Mouse (Mus musculus) limb, embryonic 10.5 days (tissue): ENCODE results near the gene Fkbp8. TPM values are rescaled to one million over a fixed set of nuclear protein-coding genes. Genes with fewer than 3 reads are reported as not detected.

Source experiments
- DNase-seq: peaks from one replicate; pipeline ENCODE4 v3.0.0-alpha.2; 2017; ENCODE audit warnings: low spot score
- H3K27ac ChIP-seq: fragments of 300-500 bp; sonication (generic); 2 replicates; pipeline ENCODE4 v1.5.1; 2016; ENCODE audit warnings: mild to moderate bottlenecking
- H3K27me3 ChIP-seq: fragments of 300-500 bp; sonication (generic); 2 replicates; pipeline ENCODE4 v1.6.1; 2016; ENCODE audit warnings: low read depth, mild to moderate bottlenecking; ENCODE audit not compliant: poor library complexity, severe bottlenecking
- H3K36me3 ChIP-seq: fragments of 300-500 bp; sonication (generic); 2 replicates; pipeline ENCODE4 v1.6.1; 2016; ENCODE audit warnings: mild to moderate bottlenecking, moderate library complexity
- H3K4me1 ChIP-seq: fragments of 300-500 bp; sonication (generic); 2 replicates; pipeline ENCODE4 v1.6.1; 2016
- H3K4me3 ChIP-seq: fragments of 300-500 bp; sonication (generic); 2 replicates; pipeline ENCODE4 v1.5.1; 2016; ENCODE audit warnings: mild to moderate bottlenecking, moderate library complexity
- H3K9me3 ChIP-seq: fragments of 300-500 bp; sonication (generic); replicated peaks from 2 replicates; pipeline ENCODE4 v1.6.1; 2016; ENCODE audit warnings: mild to moderate bottlenecking
- WGBS: fragments of 180-500 bp; shearing (Covaris S2); methylation state at CpG from one replicate; pipeline ENCODE4 v1.1.7; 2016; 5-methylcytosine and 5-hydroxymethylcytosine counted together
- polyA plus RNA-seq: library from polyadenylated mRNA; unstranded; fragments of >200 nt; fragmentation: Nextera tagmentation; extraction: Ambion mirVana; gene quantifications from 2 replicates; pipeline ENCODE4 v1.2.1, GENCODE M21; 2016

Fkbp8 gene
- polyA plus RNA-seq, 1 experiment from 2014 or later = 310 TPM

- H3K36me3 ChIP-seq = peaks cover 53% of the 10 kb centered on the region
- no peaks in the 10 kb centered on the region for H3K9me3 ChIP-seq
- no peak overlapping the region for H3K27ac ChIP-seq
- no peak for DNase-seq
- H3K4me1 ChIP-seq = no peaks in the 10 kb centered on the region
- no peak overlapping the region for H3K4me3 ChIP-seq
- WGBS = 90% methylated on average over 4 of the region's 4 CpGs
- no peaks in the 10 kb centered on the region for H3K27me3 ChIP-seq
Measured at GRCm38 (mm10) chr8:70574915-70575314, 47.4 kb downstream of the Fkbp8 start.

- no peak overlapping the region for H3K4me3 ChIP-seq
- peaks cover 76% of the 10 kb centered on the region for H3K36me3 ChIP-seq
- no peaks in the 10 kb centered on the region for H3K9me3 ChIP-seq
- DNase-seq = no peak
- H3K27me3 ChIP-seq = no peaks in the 10 kb centered on the region
- H3K27ac ChIP-seq = no peak overlapping the region
- H3K4me1 ChIP-seq = no peaks in the 10 kb centered on the region
- WGBS = 87% methylated on average over 3 of the region's 3 CpGs
Measured at GRCm38 (mm10) chr8:70577207-70577606, 49.7 kb downstream of the Fkbp8 start.

- H3K4me1 ChIP-seq = no peaks in the 10 kb centered on the region
- H3K27me3 ChIP-seq = no peaks in the 10 kb centered on the region
- 0 out of 2 replicates have a peak overlapping the region, but pooled peaks have one; percentile 1 for H3K27ac ChIP-seq
- DNase-seq = no peak
- WGBS = 95% methylated on average over 18 of the region's 18 CpGs
- no peaks in the 10 kb centered on the region for H3K9me3 ChIP-seq
- H3K4me3 ChIP-seq = no peak overlapping the region
- peaks cover 95% of the 10 kb centered on the region for H3K36me3 ChIP-seq
Measured at GRCm38 (mm10) chr8:70583476-70584387, 56.2 kb downstream of the Fkbp8 start.

DNA sequence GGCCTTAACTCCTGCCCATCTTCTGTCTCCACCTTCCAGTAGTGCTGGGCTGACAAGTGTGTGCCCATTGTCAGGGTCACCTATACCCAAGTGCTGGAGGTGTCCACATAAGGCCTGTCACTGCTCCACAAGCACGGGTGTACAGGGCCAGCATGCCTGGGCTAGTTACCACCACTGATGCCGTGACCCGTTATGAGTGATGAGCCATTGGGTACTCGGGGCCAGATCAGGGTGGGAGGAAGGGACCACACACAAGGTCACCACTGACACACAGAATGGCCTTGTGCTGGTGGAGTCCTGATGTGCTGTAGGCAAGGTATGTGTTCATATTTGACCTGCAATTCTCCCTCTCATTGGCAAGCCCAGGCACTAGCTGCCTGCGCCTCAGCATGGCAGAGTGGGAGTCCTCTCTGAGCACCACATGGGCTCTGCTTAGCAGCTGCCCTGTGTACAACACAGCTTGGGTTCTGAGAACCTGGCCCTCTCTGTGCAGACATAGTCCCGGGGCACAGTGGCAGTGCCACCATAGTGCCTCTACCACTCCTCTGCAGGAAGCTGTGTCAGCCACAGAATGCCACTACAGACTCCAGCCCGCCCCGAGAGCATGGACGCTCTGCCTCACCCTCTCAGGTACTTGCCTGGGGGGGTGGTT lies 57.2 kb downstream of the Fkbp8 start:
- no peaks in the 10 kb centered on the region for H3K4me1 ChIP-seq
- DNase-seq = no peak
- peaks cover 98% of the 10 kb centered on the region for H3K36me3 ChIP-seq
- WGBS = 92% methylated on average over 9 of the region's 9 CpGs
- H3K4me3 ChIP-seq = no peak overlapping the region
- H3K27ac ChIP-seq = no peak overlapping the region
- H3K27me3 ChIP-seq = no peaks in the 10 kb centered on the region
- H3K9me3 ChIP-seq = no peaks in the 10 kb centered on the region

Other genes starting within 250 kb of the Fkbp8 start
- gene Homer3, start 244.9 kb upstream of the Fkbp8 start, polyA plus RNA-seq = 139 and 151 TPM in 2 replicates
- gene Ddx49, start 225.2 kb upstream of the Fkbp8 start, polyA plus RNA-seq = 58.9 and 59.4 TPM in 2 replicates
- 293 and 321 TPM in 2 replicates for gene Cope, start 225.2 kb upstream of the Fkbp8 start, polyA plus RNA-seq
- gene Cers1, start 211.9 kb upstream of the Fkbp8 start, polyA plus RNA-seq = 3.2 and 4.6 TPM in 2 replicates
- 7.9 and 13.8 TPM in 2 replicates for gene Gdf1, start 197.9 kb upstream of the Fkbp8 start, polyA plus RNA-seq
- gene Upf1, start 174.4 kb upstream of the Fkbp8 start, polyA plus RNA-seq = 25.6 and 26.7 TPM in 2 replicates
- gene Comp, start 154.2 kb upstream of the Fkbp8 start, polyA plus RNA-seq = 0.08 and 0.35 TPM in 2 replicates
- gene Crtc1, start 88.1 kb upstream of the Fkbp8 start, polyA plus RNA-seq = 20.1 and 23.2 TPM in 2 replicates
- 24.1 and 29.0 TPM in 2 replicates for gene Klhl26, start 50.8 kb upstream of the Fkbp8 start, polyA plus RNA-seq
- gene Tmem59l, start 40.4 kb upstream of the Fkbp8 start, polyA plus RNA-seq = 22.4 and 23.7 TPM in 2 replicates
- 79.8 and 126 TPM in 2 replicates for gene Crlf1, start 34.6 kb upstream of the Fkbp8 start, polyA plus RNA-seq
- gene Rex1bd, start 21.0 kb upstream of the Fkbp8 start, polyA plus RNA-seq = 126 and 143 TPM in 2 replicates
- 877 and 996 TPM in 2 replicates for gene Uba52, start 16.9 kb upstream of the Fkbp8 start, polyA plus RNA-seq
- 45.4 and 46.6 TPM in 2 replicates for gene Kxd1, start 232 bp downstream of the Fkbp8 start, polyA plus RNA-seq
- 20.9 and 26.1 TPM in 2 replicates for gene Ell, start 11.7 kb downstream of the Fkbp8 start, polyA plus RNA-seq
- gene Isyna1, start 66.6 kb downstream of the Fkbp8 start, polyA plus RNA-seq = 214 and 225 TPM in 2 replicates
- gene Ssbp4, start 81.1 kb downstream of the Fkbp8 start, polyA plus RNA-seq = 164 and 182 TPM in 2 replicates
- gene Lrrc25, start 88.4 kb downstream of the Fkbp8 start, polyA plus RNA-seq = 0.38 and 0.64 TPM in 2 replicates
- not detected in 2 replicates for gene Gdf15, start 104.7 kb downstream of the Fkbp8 start, polyA plus RNA-seq
- 44.7 and 45.0 TPM in 2 replicates for gene Pgpep1, start 132.7 kb downstream of the Fkbp8 start, polyA plus RNA-seq
- gene Lsm4, start 145.5 kb downstream of the Fkbp8 start, polyA plus RNA-seq = 405 and 438 TPM in 2 replicates
- gene Jund, start 171.2 kb downstream of the Fkbp8 start, polyA plus RNA-seq = 69.0 and 80.6 TPM in 2 replicates
- not detected in 2 replicates for gene Iqcn, start 175.7 kb downstream of the Fkbp8 start, polyA plus RNA-seq
- not detected in 2 replicates for gene Gm3336, start 190.8 kb downstream of the Fkbp8 start, polyA plus RNA-seq
- 0.10 and 0.25 TPM in 2 replicates for gene Pde4c, start 196.0 kb downstream of the Fkbp8 start, polyA plus RNA-seq
- 7.1 and 10.8 TPM in 2 replicates for gene Rab3a, start 227.0 kb downstream of the Fkbp8 start, polyA plus RNA-seq
- gene Mpv17l2, start 233.2 kb downstream of the Fkbp8 start, polyA plus RNA-seq = 25.2 and 29.9 TPM in 2 replicates
- 92.7 and 100 TPM in 2 replicates for gene Pik3r2, start 249.0 kb downstream of the Fkbp8 start, polyA plus RNA-seq